ENCODE assay signal across 10 mouse cellular contexts in the genomic region with DNA sequence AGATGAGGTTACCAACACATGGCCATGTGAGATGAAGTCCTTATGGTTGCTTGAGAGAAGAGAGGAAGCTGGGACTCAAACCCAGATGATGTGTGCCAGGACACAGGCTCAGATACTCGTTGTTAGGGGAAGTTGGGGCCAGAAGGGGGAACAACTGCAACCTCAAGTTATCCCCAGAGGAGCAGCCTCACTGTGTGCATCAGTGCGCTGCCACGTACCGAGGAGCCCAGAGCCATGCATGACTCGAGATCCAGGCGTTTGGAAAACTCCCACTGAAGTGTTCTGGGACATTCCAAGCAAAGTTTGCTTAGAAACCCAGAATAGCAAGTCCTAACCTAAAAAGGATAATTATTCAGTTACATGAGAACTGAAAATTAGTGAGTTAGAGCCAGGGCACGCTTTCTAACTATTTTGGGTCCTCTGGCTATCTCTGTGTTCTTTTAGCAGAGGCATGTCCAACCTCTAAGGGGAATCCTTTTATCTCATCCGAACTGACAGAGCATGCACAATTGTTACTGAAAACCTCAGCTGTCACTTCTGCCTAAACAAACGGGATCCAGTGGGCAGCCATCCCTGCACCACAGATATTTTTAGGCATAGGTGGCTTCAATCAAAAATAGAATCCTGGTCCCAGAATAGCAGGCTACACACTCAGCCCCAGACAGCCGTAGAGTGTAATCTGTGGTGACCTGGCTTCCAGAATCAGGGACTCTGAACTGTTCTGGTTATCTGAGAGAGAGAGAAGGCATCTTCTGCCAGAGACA. TPM values are rescaled to one million over a fixed set of nuclear protein-coding genes. Genes with fewer than 3 reads are reported as not detected.
DNase-seq lines count a peak whose midpoint lies in the region; ATAC-seq lines count a peak whose summit lies in the region.
"Had no signal": no experiment of that assay in that cellular context is flagged by ENCODE, and none has a peak within 500 bp of the region (broad histone marks: within the 10 kb centered on the region; RNA-seq: fewer than 3 reads in every experiment).

No protein-coding gene starts in this region.

- H3K9me3 ChIP-seq in heart, embryonic 14.5 days (ENCODE audit: control insufficient read depth, low read length), result no peaks in the 10 kb centered on the region
- no peaks in the 10 kb centered on the region for H3K9me3 ChIP-seq in hindbrain, embryonic 16.5 days (ENCODE audit: control insufficient read depth, low read length)
- H3K9me3 ChIP-seq: hindbrain, embryonic 12.5 days had no signal

- peak; percentile 63 for DNase-seq in layer of hippocampus, adult 9-11 months
- no peak for DNase-seq in layer of hippocampus, adult 11-12 months (ENCODE audit: low spot score)
- DNase-seq in NIH3T3 (ENCODE audit: low read depth), result peak; percentile 67
- peak; percentile 15 for DNase-seq in retina, embryonic 14.5 days (ENCODE audit: low spot score)
- no peak for DNase-seq in urinary bladder, adult 18-20 months (ENCODE audit: low spot score in 2 of 2)
- no peak for DNase-seq in kidney, adult 18-20 months
- DNase-seq: right cerebral cortex, postnatal 4 days had no signal

- peak overlapping the region; percentile 52 for H3K9ac ChIP-seq in heart, embryonic 14.5 days (ENCODE audit: low read length)
- H3K9ac ChIP-seq in hindbrain, embryonic 16.5 days (ENCODE audit: low read depth, low read length), result no peak overlapping the region
- H3K9ac ChIP-seq: hindbrain, embryonic 12.5 days had no signal

- 14% methylated on average over 10 of the region's 10 CpGs for WGBS in heart, embryonic 14.5 days
- 55% methylated on average over 10 of the region's 10 CpGs for WGBS in hindbrain, embryonic 16.5 days

- H3K36me3 ChIP-seq in heart, embryonic 14.5 days (ENCODE audit: control insufficient read depth, insufficient read depth, low read length), result no peaks in the 10 kb centered on the region
- no peaks in the 10 kb centered on the region for H3K36me3 ChIP-seq in hindbrain, embryonic 16.5 days (ENCODE audit: control insufficient read depth, insufficient read depth, low read length)
- H3K36me3 ChIP-seq: hindbrain, embryonic 12.5 days had no signal

- ATAC-seq in heart, embryonic 14.5 days (ENCODE audit: insufficient number of reproducible peaks, insufficient read depth, low FRiP score, low read depth), result peak; percentile 40; the same call in 1 of the 2 replicates
- ATAC-seq in hindbrain, embryonic 16.5 days, result no peak

- H3K4me1 ChIP-seq in heart, embryonic 14.5 days (ENCODE audit: control insufficient read depth in 2 of 2, insufficient read depth in 2 of 2, low read length in 2 of 2), result peaks cover 43 to 58% of the 10 kb centered on the region in 2 experiments
- peaks cover 6% of the 10 kb centered on the region for H3K4me1 ChIP-seq in hindbrain, embryonic 16.5 days (ENCODE audit: control insufficient read depth, insufficient read depth, low read depth, low read length)
- H3K4me1 ChIP-seq: hindbrain, embryonic 12.5 days had no signal

- no peak overlapping the region for H3K4me3 ChIP-seq in heart, embryonic 14.5 days (ENCODE audit: control insufficient read depth in 1 of 2, insufficient read depth in 1 of 2, low read depth in 1 of 2, low read length in 2 of 2)
- no peak overlapping the region for H3K4me3 ChIP-seq in hindbrain, embryonic 16.5 days (ENCODE audit: low read length)
- H3K4me3 ChIP-seq: hindbrain, embryonic 12.5 days had no signal

- peak overlapping the region; percentile 90 to 98 for H3K27ac ChIP-seq in heart, embryonic 14.5 days (replicated peaks in 1 of 2; ENCODE audit: control insufficient read depth in 1 of 2, insufficient read depth in 1 of 2, low read depth in 2 of 2, low read length in 2 of 2)
- no peak overlapping the region for H3K27ac ChIP-seq in hindbrain, embryonic 16.5 days (ENCODE audit: low read depth, low read length)
- H3K27ac ChIP-seq: hindbrain, embryonic 12.5 days had no signal

- no peaks in the 10 kb centered on the region for H3K27me3 ChIP-seq in heart, embryonic 14.5 days (ENCODE audit: control insufficient read depth, insufficient read depth, low read length)
- H3K27me3 ChIP-seq in hindbrain, embryonic 16.5 days (replicated peaks; ENCODE audit: control insufficient read depth, insufficient read depth, low read length), result no peaks in the 10 kb centered on the region
- H3K27me3 ChIP-seq: hindbrain, embryonic 12.5 days had no signal

- H3K4me2 ChIP-seq in heart, embryonic 14.5 days (ENCODE audit: low read length), result peak overlapping the region; percentile 37
- H3K4me2 ChIP-seq in hindbrain, embryonic 16.5 days (ENCODE audit: low read length), result no peak overlapping the region
- H3K4me2 ChIP-seq: hindbrain, embryonic 12.5 days had no signal

RNA-seq across cellular contexts. Expression of gene Ube2f, which starts 33.4 kb away (rescaled TPM):
- 63.5 and 67.6 TPM in 2 replicates for polyA plus RNA-seq in heart, embryonic 14.5 days (2014; fragmentation: Nextera tagmentation; extraction: Ambion mirVana)
- polyA plus RNA-seq in hindbrain, embryonic 16.5 days (2015; fragmentation: Nextera tagmentation; extraction: Ambion mirVana), result 59.2 and 60.1 TPM in 2 replicates

RNA-seq across cellular contexts. Expression of gene Ramp1, which starts 37.1 kb away (rescaled TPM):
- polyA plus RNA-seq in heart, embryonic 14.5 days (2014; fragmentation: Nextera tagmentation; extraction: Ambion mirVana), result 55.9 and 56.9 TPM in 2 replicates
- polyA plus RNA-seq in hindbrain, embryonic 16.5 days (2015; fragmentation: Nextera tagmentation; extraction: Ambion mirVana), result 20.8 and 28.5 TPM in 2 replicates

Comparison
In these comparisons a context has a peak if more than half of its experiments do, and no peak if none do; other contexts are left out.
1. DNase-seq: peak in layer of hippocampus, adult 9-11 months (single experiment), NIH3T3 (single experiment) and retina, embryonic 14.5 days (single experiment); none in layer of hippocampus, adult 11-12 months (single experiment), urinary bladder, adult 18-20 months (0 of 2) and kidney, adult 18-20 months (single experiment).